Mouse (Mus musculus): ENCODE measurements around the gene Dnase1. TPM values are rescaled to one million over a fixed set of nuclear protein-coding genes. Genes with fewer than 3 reads are reported as not detected.
"Not testable (repeated sequence)": the region's sequence is repeated elsewhere in the genome, so short reads cannot be mapped to it uniquely, and the experiment has no call there.

The Dnase1 gene
- polyA plus RNA-seq, 3 experiments from 2014 or later, result 2.8 to 10.9 (median 5.0) TPM

- ATAC-seq, result no peak
Measured at GRCm38 (mm10) chr16:4045524-4045923, 8.8 kb downstream of the Dnase1 start.

- ATAC-seq, result no peak
Measured at GRCm38 (mm10) chr16:4052601-4053000, 15.9 kb downstream of the Dnase1 start.

GRCm38 (mm10) chr16:4053811-4054210 is 17.1 kb downstream of the Dnase1 start:
- no peak for ATAC-seq

GRCm38 (mm10) chr16:4064945-4065344 is 28.2 kb downstream of the Dnase1 start:
- ATAC-seq, result no peak

GRCm38 (mm10) chr16:4068588-4068987 is 31.8 kb downstream of the Dnase1 start:
- ATAC-seq, result peak; percentile 54

- no peak for ATAC-seq
Measured at GRCm38 (mm10) chr16:4074297-4074696, 37.6 kb downstream of the Dnase1 start.

- ATAC-seq, result no peak
Measured at GRCm38 (mm10) chr16:4074836-4075235, 38.1 kb downstream of the Dnase1 start.

GRCm38 (mm10) chr16:4077384-4078061 is 40.8 kb downstream of the Dnase1 start, which contains the start of gene Trap1:
Gene Trap1 (minus strand): TSS chr16:4077827.
- ATAC-seq, result peak; percentile 94

- ATAC-seq, result not testable (repeated sequence)
Measured at GRCm38 (mm10) chr16:4078302-4078701, 41.6 kb downstream of the Dnase1 start.

GRCm38 (mm10) chr16:4079656-4080055 is 42.9 kb downstream of the Dnase1 start:
- no peak for ATAC-seq

GRCm38 (mm10) chr16:4080419-4080818 is 43.7 kb downstream of the Dnase1 start:
- not testable (repeated sequence) for ATAC-seq

- no peak for ATAC-seq
Measured at GRCm38 (mm10) chr16:4085051-4085450, 48.3 kb downstream of the Dnase1 start.

- no peak for ATAC-seq
Measured at GRCm38 (mm10) chr16:4085851-4086387, 49.2 kb downstream of the Dnase1 start.

- ATAC-seq, result no peak
Measured at GRCm38 (mm10) chr16:4087214-4087913, 50.6 kb downstream of the Dnase1 start.

Other genes with a start within 250 kb of the Dnase1 start
- gene Olfr15, start 206.1 kb upstream of the Dnase1 start, polyA plus RNA-seq (2017; shearing (Covaris generic)), result not detected
- under 1 TPM; 0.48 to 0.80 (median 0.52) TPM for gene Zfp174, start 189.7 kb upstream of the Dnase1 start, polyA plus RNA-seq (2017; shearing (Covaris generic))
- 100 to 1,000 TPM; 106 to 119 (median 107) TPM for gene Naa60, start 164.6 kb upstream of the Dnase1 start, polyA plus RNA-seq (2017; shearing (Covaris generic))
- 10 to 100 TPM; 11.4 to 14.1 (median 12.6) TPM for gene Zfp597, start 152.4 kb upstream of the Dnase1 start, polyA plus RNA-seq (2017; shearing (Covaris generic))
- 1 to 10 TPM; 3.2 to 5.6 (median 3.9) TPM for gene Gm20695, start 152.3 kb upstream of the Dnase1 start, polyA plus RNA-seq (2017; shearing (Covaris generic))
- gene 1700037C18Rik, start 128.3 kb upstream of the Dnase1 start, polyA plus RNA-seq (2017; shearing (Covaris generic)), result 10 to 100 TPM in 1 of 3 experiments, 1 to 10 TPM in 2; 7.4 to 11.7 (median 9.6) TPM
- 10 to 100 TPM; 24.9 to 44.3 (median 33.9) TPM for gene Cluap1, start 128.1 kb upstream of the Dnase1 start, polyA plus RNA-seq (2017; shearing (Covaris generic))
- gene Nlrc3, start 60.3 kb upstream of the Dnase1 start, polyA plus RNA-seq (2017; shearing (Covaris generic)), result 10 to 100 TPM; 58.8 to 82.4 (median 67.8) TPM
- gene Slx4, start 33.2 kb upstream of the Dnase1 start, polyA plus RNA-seq (2017; shearing (Covaris generic)), result 10 to 100 TPM; 15.0 to 28.4 (median 15.6) TPM
- 10 to 100 TPM; 56.4 to 82.6 (median 68.1) TPM for gene Trap1, start 40.9 kb downstream of the Dnase1 start, polyA plus RNA-seq (2017; shearing (Covaris generic))
- gene Crebbp, start 177.1 kb downstream of the Dnase1 start, polyA plus RNA-seq (2017; shearing (Covaris generic)), result 10 to 100 TPM; 54.1 to 77.8 (median 69.3) TPM

Measured in inflammation-experienced regulatory T-cells, adult 6 months (primary cell).